Comparison of ENCODE assay signal across 11 mouse cellular contexts in the genomic region with DNA sequence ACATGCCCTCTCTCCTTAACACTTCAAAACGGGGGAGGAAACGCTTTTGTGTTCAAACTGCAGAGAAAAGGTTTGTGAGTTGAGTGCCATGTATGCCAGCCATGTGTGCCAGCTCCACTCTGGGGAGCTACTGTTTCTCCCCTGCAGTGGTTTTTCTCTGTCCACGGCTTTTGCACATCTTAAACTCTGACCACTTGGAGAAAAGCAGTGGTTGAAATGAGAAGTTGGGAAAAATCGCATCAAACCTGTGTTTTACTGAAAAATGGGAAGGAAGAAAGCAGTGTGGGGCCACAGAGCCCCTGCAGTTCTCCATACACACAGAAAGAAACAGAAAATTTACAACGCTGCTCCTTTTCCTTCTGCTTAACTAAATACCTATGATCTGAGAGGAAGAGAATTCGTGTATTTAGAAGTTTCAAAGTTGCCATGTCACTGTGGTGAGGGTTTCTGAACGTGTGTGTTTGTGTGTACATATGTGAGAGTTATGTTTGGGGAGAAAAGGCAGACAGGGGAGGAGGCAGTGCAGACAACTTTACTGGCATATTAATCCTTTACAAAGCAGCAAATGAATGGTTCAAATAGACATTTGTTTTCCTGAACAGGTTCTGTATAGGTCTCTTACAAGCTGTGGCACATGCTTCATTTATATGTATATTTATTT.
A peak's percentile ranks its signal among the peaks of the same experiment; 100 is the strongest.
DNase-seq lines count a peak whose midpoint lies in the region; ATAC-seq and TF ChIP-seq lines count a peak whose summit lies in the region.
"Had no signal": no experiment of that assay in that cellular context is flagged by ENCODE, and none has a peak within 500 bp of the region (broad histone marks: within the 10 kb centered on the region; RNA-seq: fewer than 3 reads in every experiment).

No protein-coding gene starts in this region.

- ATAC-seq in common myeloid progenitor, adult 5-6 weeks (replicated peaks; ENCODE audit: low read depth, poor library complexity, severe bottlenecking), result 0 out of 2 replicates have a peak, but pooled peaks have one; percentile 29
- ATAC-seq in hindbrain, embryonic 12.5 days (ENCODE audit: low FRiP score), result no peak
- ATAC-seq in midbrain, postnatal 0 days (ENCODE audit: low FRiP score), result no peak

- TF ChIP-seq CTCF in layer of hippocampus, adult 2 months (conservative IDR thresholded peaks at IDR 0.05), result no peak
- TF ChIP-seq CTCF in midbrain, postnatal 0 days (IDR thresholded peaks at IDR 0.05), result no peak

- H3K9me3 ChIP-seq in hindbrain, embryonic 12.5 days (replicated peaks), result no peaks in the 10 kb centered on the region
- no peaks in the 10 kb centered on the region for H3K9me3 ChIP-seq in midbrain, postnatal 0 days (ENCODE audit: low read length)
- H3K9me3 ChIP-seq: limb, embryonic 12.5 days had no signal

- peak overlapping the region; percentile 3 for H3K4me3 ChIP-seq in layer of hippocampus, adult 2 months
- peak overlapping the region; percentile 12 for H3K4me3 ChIP-seq in hindbrain, embryonic 12.5 days
- peak overlapping the region; percentile 14 for H3K4me3 ChIP-seq in midbrain, postnatal 0 days (ENCODE audit: low read depth, low read length)
- H3K4me3 ChIP-seq: limb, embryonic 12.5 days had no signal

- peak overlapping the region; percentile 42 for H3K4me2 ChIP-seq in hindbrain, embryonic 12.5 days (replicated peaks)
- H3K4me2 ChIP-seq in midbrain, postnatal 0 days (ENCODE audit: low read depth, low read length, poor library complexity, severe bottlenecking), result peak overlapping the region; percentile 44
- H3K4me2 ChIP-seq: limb, embryonic 12.5 days had no signal

- H3K4me1 ChIP-seq in hindbrain, embryonic 12.5 days, result peaks cover 51% of the 10 kb centered on the region
- H3K4me1 ChIP-seq in midbrain, postnatal 0 days (ENCODE audit: insufficient read depth, low read length), result peaks cover 14% of the 10 kb centered on the region; the same call in 1 of the 2 replicates

- peak overlapping the region; percentile 99 for H3K27ac ChIP-seq in layer of hippocampus, adult 2 months
- H3K27ac ChIP-seq in hindbrain, embryonic 12.5 days, result peak overlapping the region; percentile 92
- H3K27ac ChIP-seq in midbrain, postnatal 0 days (ENCODE audit: low read depth, low read length), result peak overlapping the region; percentile 90
- H3K27ac ChIP-seq: limb, embryonic 12.5 days had no signal

- H3K9ac ChIP-seq in hindbrain, embryonic 12.5 days, result peak overlapping the region; percentile 38
- peak overlapping the region; percentile 40 for H3K9ac ChIP-seq in midbrain, postnatal 0 days (replicated peaks; ENCODE audit: low read length, poor library complexity, severe bottlenecking)
- H3K9ac ChIP-seq: limb, embryonic 12.5 days had no signal

- WGBS in hindbrain, embryonic 12.5 days, result 25% methylated on average over 7 of the region's 7 CpGs
- 15% methylated on average over 7 of the region's 7 CpGs for WGBS in midbrain, postnatal 0 days

- H3K36me3 ChIP-seq in hindbrain, embryonic 12.5 days, result no peaks in the 10 kb centered on the region
- H3K36me3 ChIP-seq in midbrain, postnatal 0 days (ENCODE audit: insufficient read depth, low read length), result no peaks in the 10 kb centered on the region
- H3K36me3 ChIP-seq: limb, embryonic 12.5 days had no signal

- no peak for DNase-seq in layer of hippocampus, adult 2 months (ENCODE audit: low spot score in 2 of 2)
- DNase-seq in layer of hippocampus, adult 9-11 months, result no peak
- peak; percentile 65 for DNase-seq in midbrain, postnatal 0 days (ENCODE audit: low spot score)
- no peak for DNase-seq in ovary, postnatal 14 days (ENCODE audit: low spot score)
- DNase-seq in embryo, embryonic 11 days, result no peak
- DNase-seq in kidney, adult 18-20 months, result no peak
- DNase-seq: adrenal gland, postnatal 36 days; kidney, postnatal 10 days had no signal

- no peaks in the 10 kb centered on the region for H3K27me3 ChIP-seq in hindbrain, embryonic 12.5 days
- no peaks in the 10 kb centered on the region for H3K27me3 ChIP-seq in midbrain, postnatal 0 days (ENCODE audit: insufficient read depth, low read length)
- H3K27me3 ChIP-seq: limb, embryonic 12.5 days had no signal
